Mouse (Mus musculus) cerebellum, postnatal 14 days (tissue): ENCODE measurements around the gene Lrr1.

Experiments
- DNase-seq, 2 experiments: peaks; one replicate each; pipeline ENCODE4 v3.0.0; 2021; ENCODE audit warnings: mixed read lengths in 2 of 2

The Lrr1 gene

GRCm38 (mm10) chr12:69204052-69204833, 35.6 kb downstream of the Lrr1 start, which contains the start of gene Gm49384:
Gene Gm49384, minus strand, starts transcription at chr12:69204267.
- DNase-seq = no peak

GRCm38 (mm10) chr12:69207396-69207795, 38.8 kb downstream of the Lrr1 start:
- DNase-seq = no peak

- DNase-seq = no peak
Observed at GRCm38 (mm10) chr12:69207926-69208325, 39.3 kb downstream of the Lrr1 start.

DNA sequence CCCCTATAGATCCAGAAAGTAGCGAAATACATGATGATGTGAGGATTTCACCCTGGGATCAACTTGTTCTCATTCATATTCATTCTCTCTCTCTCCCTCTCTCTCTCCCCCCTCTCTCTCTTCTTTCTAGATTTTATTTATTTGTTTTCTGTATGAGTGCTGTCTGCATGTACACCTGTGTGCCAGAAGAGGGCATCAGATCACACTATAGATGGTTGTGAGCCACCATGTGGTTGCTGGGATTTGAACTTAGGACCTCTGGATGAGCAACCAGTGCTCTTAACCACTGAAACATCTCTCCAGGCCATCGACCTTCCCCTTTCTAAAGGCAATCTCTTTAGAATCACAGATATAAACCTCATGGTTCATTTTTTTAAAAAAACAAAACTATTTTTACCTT, 39.9 kb downstream of the Lrr1 start:
- DNase-seq = no peak

DNA sequence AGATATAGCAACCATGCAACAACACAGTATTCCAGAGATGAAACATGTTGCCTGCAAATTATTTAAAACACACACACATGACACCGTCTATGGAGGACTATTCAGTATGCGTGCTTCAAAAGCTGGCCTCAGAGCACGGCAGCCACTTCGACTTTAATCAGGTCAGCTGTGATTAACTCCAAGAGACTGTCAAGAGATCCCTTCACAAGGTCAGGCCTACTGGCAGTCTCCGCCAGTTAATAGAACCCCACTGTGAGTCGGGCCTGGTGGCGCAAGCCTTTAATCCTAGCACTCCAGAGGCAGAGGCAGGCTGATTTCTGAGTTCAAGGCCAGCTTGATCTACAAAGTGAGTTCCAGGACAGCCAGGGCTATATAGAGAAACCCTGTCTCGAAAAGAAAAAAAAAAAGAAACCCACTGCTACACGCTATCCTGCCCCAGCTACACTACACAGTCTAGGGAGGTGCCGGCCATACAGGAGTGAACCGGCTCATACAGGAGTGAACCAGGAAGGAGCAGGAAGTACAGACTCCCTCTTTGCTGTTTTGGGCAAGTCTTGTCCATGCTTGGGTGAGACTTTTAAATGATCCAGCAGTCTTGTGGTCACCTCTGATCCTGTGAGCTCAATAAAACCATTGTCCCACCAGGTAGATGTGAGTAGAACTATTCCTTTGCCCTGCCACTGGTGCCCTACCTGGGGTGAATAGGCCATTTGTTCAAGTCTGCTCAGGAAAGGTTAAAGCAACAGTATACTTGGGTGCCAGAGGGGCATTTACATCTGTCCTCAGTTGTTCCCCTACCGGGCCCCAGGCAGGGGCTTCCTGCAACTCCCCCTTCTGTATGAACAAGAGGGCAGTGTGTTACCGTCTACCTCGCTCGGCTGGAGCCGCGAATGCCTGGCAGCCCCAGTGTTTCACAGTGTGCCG, 41.7 kb downstream of the Lrr1 start:
- no peak for DNase-seq

- DNase-seq = peak; percentile 24 to 34
Observed at GRCm38 (mm10) chr12:69211057-69211456, 42.4 kb downstream of the Lrr1 start.

DNA sequence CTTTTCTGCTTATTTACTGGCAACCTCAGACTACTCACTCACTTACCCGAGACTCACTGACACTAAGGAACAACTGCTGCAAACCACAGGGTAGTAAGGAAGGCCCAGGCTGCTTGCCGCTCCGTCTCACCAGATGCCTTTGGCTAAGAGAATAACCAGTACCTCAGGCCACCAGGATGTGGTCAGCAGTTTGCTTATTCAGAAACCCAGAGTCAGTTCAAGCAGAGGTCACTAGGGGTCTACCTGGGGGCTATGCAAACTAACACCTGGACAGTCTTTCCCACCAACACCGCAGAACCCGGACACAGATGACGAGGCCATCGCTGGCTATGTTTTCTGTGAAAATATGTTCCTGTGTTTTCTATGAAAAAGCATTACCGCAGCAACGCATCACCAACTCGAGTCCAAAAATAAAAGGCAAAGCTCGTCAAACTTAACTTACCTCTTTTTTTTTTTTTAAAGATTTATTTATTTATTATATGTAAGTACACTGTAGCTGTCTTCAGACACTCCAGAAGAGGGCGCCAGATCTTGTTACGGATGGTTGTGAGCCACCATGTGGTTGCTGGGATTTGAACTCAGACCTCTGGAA, 44.7 kb downstream of the Lrr1 start:
- no peak for DNase-seq

GRCm38 (mm10) chr12:69214393-69214792, 45.8 kb downstream of the Lrr1 start:
- DNase-seq = no peak

GRCm38 (mm10) chr12:69215000-69215785, 46.6 kb downstream of the Lrr1 start:
- DNase-seq = no peak

DNA sequence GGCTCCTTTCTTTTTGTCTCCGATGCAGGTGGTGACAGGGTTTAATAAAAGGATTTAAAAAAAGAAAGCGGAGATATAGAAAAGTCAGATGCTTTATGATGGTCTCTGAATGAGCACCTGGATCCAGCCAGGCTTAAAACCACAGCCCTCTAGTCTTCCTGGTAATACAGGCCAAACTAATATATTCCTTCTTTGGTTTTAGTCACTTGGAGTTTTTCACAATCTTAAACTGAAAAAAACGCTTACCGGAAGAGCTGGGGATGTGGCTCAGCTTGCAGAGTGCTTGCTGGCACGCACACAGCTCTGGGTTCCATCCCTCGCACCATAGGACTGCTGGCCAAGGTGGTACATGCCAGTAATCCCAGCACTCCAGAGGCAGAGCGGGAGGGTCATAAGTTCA, 48.0 kb downstream of the Lrr1 start:
- DNase-seq = no peak

DNA sequence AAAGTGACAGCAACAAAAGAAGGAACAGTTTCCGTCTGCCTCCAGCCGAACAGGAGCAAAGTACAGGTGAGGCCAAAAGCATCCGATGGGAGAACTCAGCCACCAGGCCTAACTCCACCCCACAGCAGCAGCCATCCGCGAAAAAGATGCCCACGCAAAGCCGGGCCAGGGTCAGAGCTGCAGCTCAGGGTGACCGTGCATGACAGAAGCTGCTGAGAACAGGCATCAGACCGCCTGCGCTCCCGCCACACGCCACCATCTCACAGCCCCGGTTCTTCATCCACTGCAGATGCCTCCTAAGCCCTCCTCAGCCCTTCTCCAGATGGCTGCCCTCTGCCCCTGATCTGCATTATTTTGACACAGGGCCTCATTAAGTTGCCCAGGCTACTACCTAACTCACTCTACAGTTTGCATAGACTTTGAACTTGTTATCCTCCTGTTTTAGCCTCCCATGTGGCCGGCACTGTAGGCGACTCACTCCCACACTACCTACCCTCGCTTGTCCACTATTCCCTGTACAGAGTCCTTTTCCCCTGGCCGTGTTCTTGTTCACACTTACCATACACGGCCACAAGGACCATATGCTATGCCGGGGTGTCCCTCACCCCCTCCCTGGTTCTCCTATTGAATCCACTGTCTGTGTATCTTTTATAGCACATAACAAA, 52.1 kb downstream of the Lrr1 start:
- no peak for DNase-seq

GRCm38 (mm10) chr12:69227776-69228466, 59.3 kb downstream of the Lrr1 start, which contains the start of gene Pole2:
Gene Pole2, minus strand, starts transcription at chr12:69228195.
- peak; percentile 91 to 92 for DNase-seq
